Mouse (Mus musculus) c-Kit-positive CD71-positive TER-119-negative erythroid progenitor cells, embryonic 14.5 days (primary cell): Measurements from ENCODE around the gene Prpf40b.

Source experiments
- DNase-seq: peaks from one replicate; pipeline ENCODE4 v3.0.0-alpha.2; 2013; ENCODE audit warnings: low read depth

Prpf40b gene

DNA sequence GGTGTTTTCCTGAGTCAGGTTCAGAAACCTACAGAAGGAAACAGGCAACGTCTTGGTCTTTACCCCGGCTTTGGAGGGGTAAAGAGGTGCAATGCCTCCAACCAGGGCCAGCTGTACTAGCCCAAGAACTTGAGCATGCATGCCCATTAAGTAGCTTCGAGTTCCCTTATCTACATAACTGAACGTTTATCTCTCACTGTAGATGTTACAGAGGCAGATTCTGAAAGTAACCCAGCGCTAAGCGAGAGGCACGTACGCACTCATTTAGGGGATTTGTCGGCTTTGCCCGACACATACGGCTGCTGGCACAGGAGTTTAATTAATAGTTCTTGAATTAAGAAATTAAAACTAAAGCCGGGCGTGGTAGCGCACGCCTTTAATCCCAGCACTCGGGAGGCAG lies 600 bp upstream of the Prpf40b start:
- DNase-seq = no peak

GRCm38 (mm10) chr15:99295484-99295981 lies 646 bp downstream of the Prpf40b start, which contains the start of gene Fam186b:
TSS of gene Fam186b (minus strand) at chr15:99295888.
- no peak for DNase-seq

- DNase-seq = no peak
Measured at GRCm38 (mm10) chr15:99296213-99296612, 1.3 kb downstream of the Prpf40b start.

GRCm38 (mm10) chr15:99307476-99307875 lies 12.6 kb downstream of the Prpf40b start:
- no peak for DNase-seq

DNA sequence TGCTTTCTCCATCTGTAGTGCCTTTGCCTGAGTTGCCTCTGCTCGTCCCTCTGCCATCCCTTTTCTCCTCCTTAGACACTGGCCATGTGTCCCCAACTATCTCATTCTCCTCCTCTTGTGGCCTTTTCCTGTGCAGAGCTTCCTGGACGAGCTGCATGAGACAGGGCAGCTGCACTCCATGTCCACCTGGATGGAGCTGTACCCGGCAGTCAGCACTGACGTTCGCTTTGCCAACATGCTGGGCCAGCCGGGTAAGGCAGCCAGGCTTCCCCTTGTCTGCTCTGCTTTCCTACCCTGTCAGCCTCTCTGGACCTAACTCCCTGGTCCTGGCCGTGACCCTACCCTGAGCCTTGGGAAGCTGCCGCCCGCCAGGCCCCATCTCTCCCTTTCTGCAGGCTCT lies 14.7 kb downstream of the Prpf40b start:
- DNase-seq = no peak

DNA sequence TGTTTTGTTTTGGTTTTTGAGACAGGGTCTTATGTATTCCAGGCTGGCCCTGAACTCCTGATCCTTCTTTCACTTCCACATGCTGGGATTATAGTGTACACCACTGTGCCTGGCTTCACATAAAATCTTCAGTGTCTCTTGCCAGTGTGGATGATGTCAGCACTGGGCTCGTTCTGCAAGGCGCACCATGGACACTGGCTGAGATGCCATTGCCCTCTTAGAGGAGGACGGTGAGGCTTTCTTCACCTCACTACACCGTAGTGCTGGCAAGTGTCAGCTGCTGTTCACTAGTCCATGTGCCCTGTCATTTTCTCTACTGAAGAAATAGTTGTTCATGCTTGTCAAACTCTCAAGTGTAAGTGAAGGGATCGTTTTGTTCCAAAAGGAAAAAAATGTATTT lies 15.7 kb downstream of the Prpf40b start:
- no peak for DNase-seq

- DNase-seq = no peak
Measured at GRCm38 (mm10) chr15:99314891-99315290, 20.0 kb downstream of the Prpf40b start.

GRCm38 (mm10) chr15:99316314-99317266 lies 21.7 kb downstream of the Prpf40b start:
- DNase-seq = peak; percentile 38

- no peak for DNase-seq
Measured at GRCm38 (mm10) chr15:99317267-99317651, 22.4 kb downstream of the Prpf40b start.

GRCm38 (mm10) chr15:99318071-99318470 lies 23.2 kb downstream of the Prpf40b start:
- no peak for DNase-seq

- DNase-seq = no peak
Measured at GRCm38 (mm10) chr15:99318861-99319410, 24.0 kb downstream of the Prpf40b start.

DNA sequence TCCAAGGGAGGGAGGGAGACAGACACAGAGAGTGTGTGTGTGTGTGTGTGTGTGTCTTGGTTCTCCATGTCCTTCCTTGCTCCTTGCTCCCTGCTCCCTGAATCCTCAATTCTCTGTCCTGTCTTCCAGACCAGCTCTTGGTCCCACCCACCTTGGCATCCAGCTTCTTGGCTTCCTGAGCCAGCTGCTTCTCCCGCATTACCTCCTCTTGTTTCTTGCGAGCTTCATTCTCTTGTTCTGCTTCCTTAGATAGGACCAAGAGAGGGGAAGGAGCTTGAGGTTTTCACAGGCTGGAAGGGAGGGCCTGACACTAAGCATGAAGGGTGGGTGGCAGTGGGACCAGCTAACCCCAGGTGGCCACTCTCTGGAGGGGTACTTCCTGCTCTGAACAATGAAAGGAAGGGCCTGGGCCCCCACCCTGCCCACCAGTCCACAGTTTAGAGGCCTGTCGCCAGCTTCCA lies 24.6 kb downstream of the Prpf40b start:
- no peak for DNase-seq

DNA sequence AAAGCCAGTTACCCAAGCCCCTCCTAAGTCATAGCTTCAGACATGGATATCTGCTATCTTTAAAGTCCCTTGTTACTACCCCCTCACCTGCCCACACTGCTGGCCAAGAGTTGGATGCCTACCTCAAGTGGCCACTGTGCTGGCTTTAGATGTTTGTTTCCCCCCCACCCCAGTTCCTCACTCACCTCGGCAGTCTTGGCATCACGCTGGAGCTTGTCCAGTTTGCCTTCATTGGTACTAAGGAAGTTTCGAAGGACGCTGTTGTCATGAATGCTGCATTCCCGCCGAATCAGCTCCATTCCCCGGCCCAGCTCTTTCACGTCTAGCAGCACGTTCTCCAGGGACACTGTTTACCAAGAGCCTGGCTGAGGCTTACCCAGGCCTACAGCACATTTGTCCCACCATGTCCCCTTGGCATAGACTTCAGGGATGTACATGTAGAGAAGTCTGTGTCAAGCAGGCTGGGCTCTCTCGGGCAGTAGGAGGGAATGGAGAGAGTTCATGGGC lies 25.3 kb downstream of the Prpf40b start:
- DNase-seq = no peak

GRCm38 (mm10) chr15:99320978-99321377 lies 26.1 kb downstream of the Prpf40b start:
- DNase-seq = no peak

DNA sequence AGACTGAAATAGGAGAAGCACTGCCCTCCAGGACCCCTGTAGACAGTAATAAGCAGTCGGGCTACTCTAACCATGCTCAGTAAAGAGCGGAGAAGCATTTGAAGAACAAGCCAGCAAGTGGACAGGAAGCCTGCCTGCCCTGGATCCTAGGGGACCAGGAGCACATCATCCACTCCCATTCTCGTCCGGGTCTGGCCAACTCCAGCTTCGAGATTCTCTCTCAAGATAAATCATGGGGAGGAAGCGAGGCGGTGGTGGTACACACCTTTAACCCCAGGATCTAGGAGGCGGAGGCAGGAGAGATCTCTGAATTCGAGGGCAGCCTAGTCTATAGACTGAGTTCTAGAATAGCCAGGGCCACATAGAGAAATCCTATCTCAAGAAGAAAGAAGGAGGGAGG lies 29.3 kb downstream of the Prpf40b start:
- DNase-seq = no peak

DNA sequence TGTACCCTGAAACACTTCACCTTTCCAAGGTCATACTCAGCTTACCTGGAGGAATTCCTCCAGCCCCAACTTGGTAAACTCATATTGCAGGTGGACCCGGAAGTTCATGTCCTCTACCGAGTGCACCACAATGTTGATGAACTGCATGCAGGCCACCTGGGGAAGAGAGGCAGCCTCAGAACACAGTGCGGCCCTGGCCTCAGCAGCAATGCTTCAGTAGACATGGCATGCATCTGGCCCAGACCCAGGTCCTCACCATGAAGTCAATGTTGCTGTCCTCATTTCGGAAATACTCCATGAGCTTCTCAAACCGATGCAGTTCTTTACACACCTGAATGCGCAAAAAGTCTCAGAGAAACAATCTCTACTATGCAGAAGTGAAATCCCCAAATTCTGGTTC lies 30.7 kb downstream of the Prpf40b start:
- DNase-seq = no peak

GRCm38 (mm10) chr15:99326407-99326806 lies 31.5 kb downstream of the Prpf40b start:
- no peak for DNase-seq

DNA sequence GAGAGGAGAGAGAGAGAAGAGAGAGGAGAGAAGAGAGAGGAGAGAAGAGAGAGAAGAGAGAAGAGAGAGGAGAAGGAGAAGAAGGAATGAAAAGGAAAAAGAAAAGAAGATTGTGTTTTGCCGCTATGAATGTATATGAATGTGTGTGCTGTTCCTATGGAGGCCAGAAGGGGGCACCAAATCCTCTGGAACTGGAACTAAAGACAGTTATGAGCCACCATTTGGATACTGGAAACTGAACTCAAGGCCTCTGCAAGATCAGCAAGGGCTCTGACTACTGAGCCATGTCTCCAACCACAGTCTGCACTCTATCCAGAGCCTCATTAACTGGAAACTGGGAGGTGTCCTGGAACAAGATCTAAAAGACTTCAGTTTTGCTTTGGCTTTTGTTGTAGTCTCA lies 32.1 kb downstream of the Prpf40b start:
- DNase-seq = peak; percentile 32

DNA sequence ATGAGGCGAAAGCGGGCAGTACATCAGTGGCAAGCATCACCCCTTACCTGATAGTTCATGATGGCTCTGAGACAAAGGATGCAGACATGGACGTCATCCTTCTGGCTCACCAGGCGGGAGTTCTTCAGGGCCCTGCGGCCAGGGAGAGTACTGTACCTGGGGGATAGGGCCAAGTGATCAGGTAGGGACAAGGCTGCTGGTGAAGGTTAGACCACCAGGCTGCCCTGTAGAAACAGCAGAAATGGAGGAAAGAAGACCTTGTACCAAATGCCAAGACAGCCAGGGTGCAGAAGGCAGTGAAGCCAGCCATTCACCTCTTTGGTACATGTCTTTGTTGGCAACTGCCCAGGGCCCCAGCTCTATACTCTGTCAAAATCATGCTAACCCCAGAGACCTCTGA lies 33.1 kb downstream of the Prpf40b start:
- DNase-seq = no peak

DNA sequence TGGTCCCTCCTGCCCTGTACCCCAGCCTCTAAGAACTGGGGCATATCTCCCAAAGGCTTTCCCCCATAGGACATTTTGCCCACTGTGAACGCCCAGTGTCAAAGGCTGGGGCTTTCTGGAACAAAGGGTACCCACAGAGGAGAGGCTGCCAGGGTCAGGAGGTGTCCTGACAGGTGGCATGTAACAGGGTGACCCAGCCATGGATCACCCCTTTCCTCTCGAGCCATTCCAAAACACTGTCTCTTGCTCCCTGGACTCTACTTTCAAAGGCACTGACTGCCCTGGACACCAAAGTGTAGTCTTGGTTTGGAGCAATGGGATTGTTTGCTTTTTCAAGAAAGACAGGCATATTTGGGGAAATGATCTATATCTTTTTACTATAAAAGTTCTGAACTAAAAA lies 35.4 kb downstream of the Prpf40b start:
- no peak for DNase-seq

- DNase-seq = no peak
Measured at GRCm38 (mm10) chr15:99331341-99331740, 36.5 kb downstream of the Prpf40b start.

DNA sequence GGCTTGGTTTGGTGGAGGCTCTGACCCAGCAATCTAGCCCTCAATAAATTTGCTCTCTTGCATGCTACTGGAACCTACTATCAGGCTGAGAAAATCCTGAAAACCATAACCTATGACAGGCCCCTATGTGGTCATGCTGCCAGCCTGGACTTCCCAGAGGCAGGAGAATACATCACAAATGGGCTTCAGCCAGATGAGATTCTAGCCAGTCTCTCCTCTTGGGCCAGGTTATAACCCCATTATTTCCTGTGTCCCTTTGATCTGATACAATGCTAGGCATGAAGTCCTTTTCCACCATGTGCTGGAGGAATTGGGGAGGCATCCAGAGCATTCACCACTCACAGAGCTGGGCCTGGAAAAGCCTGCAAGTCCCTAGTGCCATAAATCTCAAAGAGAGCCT lies 37.2 kb downstream of the Prpf40b start:
- DNase-seq = no peak
